Mouse (Mus musculus): Measurements from ENCODE around the gene Gm20431. TPM values are rescaled to one million over a fixed set of nuclear protein-coding genes. Genes with fewer than 3 reads are reported as not detected.

Gm20431 gene
- polyA plus RNA-seq, 1 experiment from 2014 or later: 8.6 TPM

GRCm38 (mm10) chr2:167633537-167633872, 27.8 kb downstream of the Gm20431 start:
- H3K9ac ChIP-seq: no peak overlapping the region
- no peaks in the 10 kb centered on the region for H3K9me3 ChIP-seq
- H3K4me1 ChIP-seq (replicated peaks): peaks cover 46% of the 10 kb centered on the region
- H3K4me3 ChIP-seq: no peak overlapping the region
- ATAC-seq (ENCODE audit: low FRiP score, low read depth): no peak
- H3K36me3 ChIP-seq: no peaks in the 10 kb centered on the region
- H3K27me3 ChIP-seq: no peaks in the 10 kb centered on the region
- no peak overlapping the region for H3K4me2 ChIP-seq
- H3K27ac ChIP-seq (replicated peaks): peak overlapping the region; percentile 85; the same call in 1 of the 2 replicates
- 87% methylated on average over 6 of the region's 6 CpGs for WGBS

- no peaks in the 10 kb centered on the region for H3K27me3 ChIP-seq
- H3K9ac ChIP-seq: peak overlapping the region; percentile 96; the same call in 1 of the 2 replicates
- 84% methylated on average over 12 of the region's 12 CpGs for WGBS
- peak overlapping the region; percentile 70; the same call in 1 of the 2 replicates for H3K4me3 ChIP-seq
- H3K4me2 ChIP-seq: peak overlapping the region; percentile 87
- peak overlapping the region; percentile 90 for H3K27ac ChIP-seq (replicated peaks)
- no peaks in the 10 kb centered on the region for H3K9me3 ChIP-seq
- peaks cover 51% of the 10 kb centered on the region for H3K4me1 ChIP-seq (replicated peaks)
- no peaks in the 10 kb centered on the region for H3K36me3 ChIP-seq
- no peak for ATAC-seq (ENCODE audit: low FRiP score, low read depth)
These were observed 28.4 kb downstream of the Gm20431 start for GRCm38 (mm10) chr2:167632731-167633536.

- Histone ChIP-seq H3K9me3 (no peaks in the 10 kb centered on the region), H3K4me1 (replicated peaks) (peaks cover 53% of the 10 kb centered on the region), H3K4me2 (peak within 1 kb of the TSS; percentile 87), H3K36me3 (no peaks in the 10 kb centered on the region), H3K9ac (peak within 1 kb of the TSS; percentile 96), H3K27me3 (no peaks in the 10 kb centered on the region), H3K4me3 (peak within 1 kb of the TSS; percentile 70), H3K27ac (replicated peaks) (peak within 1 kb of the TSS; percentile 90)
- under 1% methylated on average over 77 of the region's 87 CpGs for WGBS
- ATAC-seq (ENCODE audit: low FRiP score, low read depth): peak; percentile 85
These were observed 29.5 kb downstream of the Gm20431 start, which contains the start of gene Ube2v1 for GRCm38 (mm10) chr2:167631591-167632448. TSS of gene Ube2v1 (minus strand) at chr2:167632095.

- peak overlapping the region; percentile 87 for H3K4me2 ChIP-seq
- peak; percentile 24; the same call in 1 of the 2 replicates for ATAC-seq (ENCODE audit: low FRiP score, low read depth)
- no peaks in the 10 kb centered on the region for H3K27me3 ChIP-seq
- H3K36me3 ChIP-seq: no peaks in the 10 kb centered on the region
- no peaks in the 10 kb centered on the region for H3K9me3 ChIP-seq
- peak overlapping the region; percentile 90 for H3K27ac ChIP-seq (replicated peaks)
- H3K4me1 ChIP-seq (replicated peaks): peaks cover 56% of the 10 kb centered on the region
- peak overlapping the region; percentile 96 for H3K9ac ChIP-seq
- under 1% methylated on average over 31 of the region's 31 CpGs for WGBS
- H3K4me3 ChIP-seq: peak overlapping the region; percentile 70
These were observed 30.1 kb downstream of the Gm20431 start for GRCm38 (mm10) chr2:167631181-167631590.

GRCm38 (mm10) chr2:167630421-167630820, 30.9 kb downstream of the Gm20431 start:
- no peaks in the 10 kb centered on the region for H3K36me3 ChIP-seq
- peak overlapping the region; percentile 87 for H3K4me2 ChIP-seq
- H3K4me1 ChIP-seq (replicated peaks): peaks cover 62% of the 10 kb centered on the region
- 78% methylated on average over 5 of the region's 5 CpGs for WGBS
- no peak overlapping the region for H3K27ac ChIP-seq (replicated peaks)
- no peaks in the 10 kb centered on the region for H3K27me3 ChIP-seq
- no peaks in the 10 kb centered on the region for H3K9me3 ChIP-seq
- H3K4me3 ChIP-seq: peak overlapping the region; percentile 70
- peak overlapping the region; percentile 96 for H3K9ac ChIP-seq
- no peak for ATAC-seq (ENCODE audit: low FRiP score, low read depth)

- WGBS: 76% methylated on average over 11 of the region's 11 CpGs
- peak overlapping the region; percentile 70; the same call in 1 of the 2 replicates for H3K4me3 ChIP-seq
- H3K27me3 ChIP-seq: no peaks in the 10 kb centered on the region
- H3K4me2 ChIP-seq: peak overlapping the region; percentile 87
- ATAC-seq (ENCODE audit: low FRiP score, low read depth): no peak
- H3K36me3 ChIP-seq: no peaks in the 10 kb centered on the region
- H3K9me3 ChIP-seq: no peaks in the 10 kb centered on the region
- peak overlapping the region; percentile 96 for H3K9ac ChIP-seq
- H3K27ac ChIP-seq (replicated peaks): no peak overlapping the region
- peaks cover 63% of the 10 kb centered on the region for H3K4me1 ChIP-seq (replicated peaks)
These were observed 31.6 kb downstream of the Gm20431 start for GRCm38 (mm10) chr2:167629665-167630209.

- WGBS: 43% methylated on average over 4 of the region's 4 CpGs
- Histone ChIP-seq H3K27me3 (no peaks in the 10 kb centered on the region), H3K9me3 (no peaks in the 10 kb centered on the region), H3K4me2 (no peak overlapping the region), H3K4me1 (replicated peaks) (peaks cover 59% of the 10 kb centered on the region), H3K27ac (replicated peaks) (no peak overlapping the region), H3K4me3 (no peak overlapping the region), H3K9ac (no peak overlapping the region), H3K36me3 (no peaks in the 10 kb centered on the region)
- no peak for ATAC-seq (ENCODE audit: low FRiP score, low read depth)
These were observed 32.4 kb downstream of the Gm20431 start for GRCm38 (mm10) chr2:167628872-167629271.

GRCm38 (mm10) chr2:167627019-167627418, 34.3 kb downstream of the Gm20431 start:
- WGBS: 79% methylated on average over 7 of the region's 7 CpGs
- no peaks in the 10 kb centered on the region for H3K9me3 ChIP-seq
- no peak overlapping the region for H3K27ac ChIP-seq (replicated peaks)
- no peak for ATAC-seq (ENCODE audit: low FRiP score, low read depth)
- peaks cover 43% of the 10 kb centered on the region for H3K4me1 ChIP-seq (replicated peaks)
- H3K36me3 ChIP-seq: no peaks in the 10 kb centered on the region
- H3K4me3 ChIP-seq: no peak overlapping the region
- no peak overlapping the region for H3K9ac ChIP-seq
- H3K4me2 ChIP-seq: no peak overlapping the region
- no peaks in the 10 kb centered on the region for H3K27me3 ChIP-seq

- no peak for ATAC-seq (ENCODE audit: low FRiP score, low read depth)
- Histone ChIP-seq H3K4me2 (no peak overlapping the region), H3K9ac (no peak overlapping the region), H3K4me1 (replicated peaks) (peaks cover 39% of the 10 kb centered on the region), H3K4me3 (no peak overlapping the region), H3K9me3 (no peaks in the 10 kb centered on the region), H3K36me3 (no peaks in the 10 kb centered on the region), H3K27me3 (no peaks in the 10 kb centered on the region), H3K27ac (replicated peaks) (no peak overlapping the region; the same call in 1 of the 2 replicates)
- 46% methylated on average over 2 of the region's 2 CpGs for WGBS
These were observed 35.6 kb downstream of the Gm20431 start for GRCm38 (mm10) chr2:167625670-167626069.

- no peak overlapping the region for H3K9ac ChIP-seq
- H3K4me3 ChIP-seq: no peak overlapping the region
- H3K4me1 ChIP-seq (replicated peaks): peaks cover 28% of the 10 kb centered on the region
- H3K36me3 ChIP-seq: no peaks in the 10 kb centered on the region
- no peaks in the 10 kb centered on the region for H3K9me3 ChIP-seq
- no peak overlapping the region for H3K27ac ChIP-seq (replicated peaks)
- 92% methylated on average over 6 of the region's 6 CpGs for WGBS
- H3K27me3 ChIP-seq: no peaks in the 10 kb centered on the region
- H3K4me2 ChIP-seq: no peak overlapping the region
- ATAC-seq (ENCODE audit: low FRiP score, low read depth): no peak
These were observed 36.8 kb downstream of the Gm20431 start for GRCm38 (mm10) chr2:167624368-167625075.

GRCm38 (mm10) chr2:167622965-167623364, 38.3 kb downstream of the Gm20431 start:
- H3K4me1 ChIP-seq (replicated peaks): peaks cover 17% of the 10 kb centered on the region

More at GRCm38 (mm10) chr2:167622965-167623364, 38.3 kb downstream of the Gm20431 start:
- H3K4me2 ChIP-seq: no peak overlapping the region
- no peaks in the 10 kb centered on the region for H3K9me3 ChIP-seq
- H3K27ac ChIP-seq (replicated peaks): no peak overlapping the region
- H3K4me3 ChIP-seq: no peak overlapping the region
- WGBS: 84% methylated on average over 5 of the region's 5 CpGs
- ATAC-seq (ENCODE audit: low FRiP score, low read depth): no peak
- no peak overlapping the region for H3K9ac ChIP-seq
- H3K27me3 ChIP-seq: no peaks in the 10 kb centered on the region
- H3K36me3 ChIP-seq: no peaks in the 10 kb centered on the region
